Mouse (Mus musculus) thymus, adult 18-20 months (tissue): ENCODE results near the gene Bspry.

ENCODE experiments used
- DNase-seq, 2 experiments: peaks; one replicate each; pipeline ENCODE4 v3.0.0; 2022; ENCODE audit warnings: mixed read lengths in 2 of 2

The Bspry gene

DNA sequence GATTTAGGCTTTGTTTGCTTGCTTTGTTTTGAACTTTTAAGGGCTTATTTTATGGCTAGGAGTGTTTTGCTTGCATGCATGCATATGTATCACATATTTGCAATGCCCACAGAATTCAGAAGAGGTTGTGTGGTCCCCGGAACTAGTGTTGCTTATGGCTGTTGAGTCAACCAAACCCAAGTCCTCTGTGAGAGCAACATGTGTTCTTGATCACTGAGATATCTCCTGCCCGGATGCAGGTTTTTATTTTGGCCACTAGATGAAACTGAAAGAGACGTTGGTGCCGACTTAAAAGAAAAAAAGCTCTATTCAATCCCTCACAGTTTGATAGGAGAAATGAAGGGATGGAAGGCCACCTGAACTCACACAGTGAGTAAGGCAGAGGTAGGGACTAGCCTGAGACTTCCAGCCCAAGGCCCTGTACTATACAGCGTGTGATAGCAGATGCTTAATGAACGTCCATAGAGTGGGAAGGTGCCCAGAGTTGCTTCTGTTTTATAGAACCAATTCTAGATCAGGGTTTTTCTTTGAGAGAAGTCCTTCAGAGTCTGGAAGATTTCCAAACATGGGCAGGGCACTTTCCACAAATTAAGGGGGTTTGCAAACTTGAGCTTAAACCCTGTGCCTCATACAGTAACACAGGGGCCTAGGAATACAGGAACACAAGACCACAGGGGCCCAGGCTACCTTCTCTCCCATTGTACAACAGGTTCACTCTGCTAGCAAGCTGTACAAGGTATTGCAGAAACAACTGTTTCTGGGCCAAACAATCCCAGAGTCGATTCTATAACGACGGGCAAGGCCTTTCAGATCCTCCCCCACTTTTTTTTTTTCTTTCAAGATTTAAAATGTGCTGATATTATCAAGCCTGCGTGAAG, 37.9 kb downstream of the Bspry start:
- DNase-seq: no peak

DNA sequence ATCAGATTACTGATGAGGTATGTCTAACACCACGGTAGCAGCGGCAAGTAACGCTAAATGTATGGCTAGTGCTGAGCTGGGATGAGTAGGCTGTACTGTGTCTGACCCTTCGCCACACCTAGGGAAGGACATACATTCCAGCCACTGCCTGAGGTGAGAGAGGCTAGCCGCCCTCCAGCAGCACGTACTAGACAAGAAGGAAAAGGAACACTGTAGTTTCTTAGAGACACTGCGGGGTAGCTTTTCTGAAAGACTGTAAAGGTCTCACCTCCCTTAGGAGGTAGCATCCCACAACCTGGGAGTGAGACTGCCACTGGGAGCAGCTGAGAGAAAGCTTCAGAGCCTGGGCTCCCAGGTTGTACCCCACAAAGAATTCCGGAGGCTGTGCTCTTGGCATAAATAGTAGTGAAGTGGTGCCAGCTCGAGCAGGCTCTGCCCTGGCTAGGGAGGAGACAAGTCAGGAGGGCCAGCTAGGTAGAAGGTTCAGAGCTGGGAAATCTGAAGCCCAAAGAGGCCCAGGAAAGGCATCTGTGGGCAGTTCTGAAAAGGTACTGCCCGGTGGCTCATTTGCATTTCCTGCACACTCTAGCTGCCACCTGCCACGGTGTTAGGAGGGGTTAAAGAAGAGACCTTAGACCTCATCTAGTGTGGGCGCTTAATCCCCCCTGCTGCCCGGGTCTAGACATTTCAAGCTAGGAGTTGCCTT, 38.7 kb downstream of the Bspry start:
- peak in 1 of 2 experiments; percentile 24 for DNase-seq

DNA sequence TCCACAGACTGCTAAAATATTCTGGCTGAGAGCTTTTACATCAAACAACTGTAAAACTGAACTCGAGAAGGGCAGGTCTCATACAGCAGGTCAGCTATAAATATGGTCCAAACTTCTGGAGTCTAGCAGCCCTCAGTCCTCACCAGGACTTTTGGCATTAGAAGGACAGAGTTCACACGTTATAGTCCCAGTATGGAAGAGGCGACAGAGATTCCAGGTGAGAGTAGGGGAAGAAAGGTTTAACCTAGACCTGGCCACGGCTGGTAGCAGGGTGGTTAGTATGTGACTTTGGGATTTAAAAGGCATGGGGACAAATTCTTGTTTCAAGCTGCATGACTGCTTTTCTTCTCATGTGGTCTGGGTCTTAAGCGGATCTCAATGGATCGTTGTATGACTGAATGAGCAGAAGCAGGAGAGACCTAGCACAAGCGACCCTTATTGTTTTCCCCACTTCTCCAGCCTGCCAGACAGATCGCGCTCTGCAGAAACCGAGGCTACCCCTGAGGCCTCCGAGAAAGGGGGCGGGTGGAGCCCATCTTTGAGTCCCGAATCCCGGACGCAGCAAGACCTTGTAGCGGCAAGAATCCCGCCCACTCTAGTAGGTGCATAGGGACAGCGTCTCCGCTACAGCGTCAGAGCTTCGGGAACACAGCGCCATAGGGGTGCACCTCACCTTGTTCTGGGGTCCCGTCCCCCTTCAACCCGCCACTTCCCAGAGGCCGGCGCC, 39.4 kb downstream of the Bspry start:
- no peak for DNase-seq

DNA sequence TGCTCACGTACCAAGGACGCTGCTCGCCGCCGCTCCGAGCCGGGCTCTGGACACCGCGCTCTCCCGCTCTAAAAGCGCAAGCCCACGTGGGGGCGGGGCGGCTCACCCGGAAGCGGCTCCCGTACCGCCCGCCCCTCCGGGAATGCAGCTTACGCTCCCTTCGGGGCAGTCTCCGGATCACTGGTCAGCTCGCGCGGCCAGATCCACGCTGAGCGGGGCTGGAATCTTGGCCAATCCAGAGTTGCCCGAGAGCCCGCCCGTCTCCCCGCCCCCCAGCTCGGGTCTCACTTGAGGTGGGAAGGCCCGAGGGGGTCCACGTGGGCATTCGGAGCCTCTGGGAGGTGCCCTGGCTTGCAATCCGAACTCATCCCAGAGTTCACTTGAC, 40.0 kb downstream of the Bspry start, which contains the start of gene Alad:
TSS of gene Alad (minus strand) at position 70 of the 385 bp plus-strand sequence.
- DNase-seq: peak; percentile 68 to 69

DNA sequence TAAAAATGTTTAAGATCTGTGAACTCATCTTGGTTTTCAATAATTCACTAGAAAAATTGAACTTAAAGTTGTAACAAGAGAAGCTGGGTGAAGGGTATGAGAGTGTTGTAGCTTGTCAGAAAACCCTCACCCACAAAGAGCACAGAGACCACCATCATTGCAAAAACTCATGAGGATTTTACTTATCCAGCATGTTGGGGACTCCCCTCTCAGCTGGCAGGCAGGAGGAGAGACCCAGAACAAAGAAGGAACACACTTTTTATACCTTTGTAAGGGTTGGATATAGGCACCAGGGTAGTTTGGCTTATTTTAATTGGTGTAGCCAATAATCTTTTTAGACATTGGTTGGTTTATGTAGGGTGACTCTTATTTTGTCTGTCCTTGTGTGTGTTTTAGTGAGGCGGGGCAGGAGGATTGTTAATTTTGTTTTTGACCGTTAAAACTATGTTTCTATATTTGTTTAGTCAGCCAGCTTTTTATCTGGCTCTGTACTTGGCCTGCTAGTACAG, 41.1 kb downstream of the Bspry start:
- no peak for DNase-seq

DNA sequence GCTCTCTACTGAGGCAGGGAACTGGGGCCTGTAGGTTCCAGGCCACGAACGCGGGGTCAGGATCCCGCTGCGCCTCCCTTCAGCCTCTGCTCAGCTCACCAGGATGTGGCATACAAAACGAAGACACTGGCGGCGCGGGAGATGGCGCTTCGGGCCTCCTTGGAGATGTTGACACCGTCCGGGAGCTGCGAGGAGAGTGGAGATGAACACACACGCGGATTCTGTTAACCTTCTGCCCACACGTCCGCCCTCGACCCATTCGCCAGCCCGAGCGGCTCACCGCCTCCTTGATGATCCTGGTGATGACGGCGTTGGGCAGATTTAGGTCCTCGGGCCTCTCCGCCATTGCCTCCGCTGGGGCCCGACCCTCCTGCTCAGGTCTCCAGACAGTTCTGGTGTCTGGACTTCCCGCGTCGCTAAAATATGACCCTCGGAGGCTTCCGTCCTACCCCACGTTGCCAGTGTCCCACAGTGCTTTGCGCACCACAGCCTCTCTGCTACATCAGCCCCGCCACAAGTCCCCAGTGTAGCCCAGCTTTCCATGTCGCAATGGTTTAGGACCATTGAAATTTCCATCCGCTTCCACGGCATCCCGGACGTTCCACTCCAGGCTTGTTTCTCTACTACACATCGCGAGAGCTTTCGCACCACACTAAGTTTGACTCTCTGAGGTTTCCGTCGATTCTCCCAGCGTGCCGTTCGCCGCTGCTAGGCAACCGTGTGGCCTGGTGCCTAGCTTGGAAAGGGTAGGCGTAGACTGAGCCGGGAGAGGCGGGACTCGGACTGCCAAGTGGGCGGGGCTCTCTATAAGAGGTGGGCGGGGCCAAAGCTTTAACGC, 45.0 kb downstream of the Bspry start, which contains the start of the genes Pole3 and 4933430I17Rik:
TSS of gene Pole3 (minus strand) at position 418 of the 838 bp plus-strand sequence.
TSS of gene 4933430I17Rik (plus strand) at position 719 of the 838 bp plus-strand sequence.
- DNase-seq: peak; percentile 89 to 94

DNA sequence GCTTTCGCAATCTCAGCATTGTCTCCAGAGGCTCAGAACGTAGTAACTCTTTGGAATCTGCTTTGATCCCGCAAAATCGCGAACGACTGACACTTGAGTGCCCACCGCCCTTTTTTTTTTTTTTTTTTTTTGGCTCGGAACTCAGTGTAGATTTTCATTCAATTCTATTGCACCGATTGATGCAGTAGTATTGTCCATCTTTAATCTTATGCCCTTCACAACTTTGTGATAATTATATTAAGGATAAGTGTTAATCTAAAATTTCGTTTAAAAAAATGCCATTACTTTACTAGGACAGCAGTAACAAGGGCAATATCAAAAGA, 45.6 kb downstream of the Bspry start:
- DNase-seq: no peak

DNA sequence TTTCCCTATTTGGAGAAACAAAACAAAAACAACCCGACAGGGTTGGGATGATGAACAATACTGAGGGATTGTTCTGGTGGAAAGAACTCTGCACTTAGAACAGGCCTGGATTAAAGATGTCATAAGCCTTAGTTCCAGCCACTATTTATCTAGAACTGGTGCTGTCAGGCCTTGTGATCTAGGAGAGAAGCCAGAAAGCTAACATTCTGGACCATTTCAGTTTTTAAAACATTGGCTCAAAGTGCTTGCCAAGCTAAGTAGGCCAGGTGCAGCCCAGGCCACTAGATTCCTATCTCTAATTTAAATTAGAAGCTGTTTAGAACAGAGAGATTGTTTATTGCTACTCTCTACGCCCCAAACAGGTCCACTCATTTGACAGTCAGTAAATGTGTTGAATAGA, 46.4 kb downstream of the Bspry start:
- no peak for DNase-seq

DNA sequence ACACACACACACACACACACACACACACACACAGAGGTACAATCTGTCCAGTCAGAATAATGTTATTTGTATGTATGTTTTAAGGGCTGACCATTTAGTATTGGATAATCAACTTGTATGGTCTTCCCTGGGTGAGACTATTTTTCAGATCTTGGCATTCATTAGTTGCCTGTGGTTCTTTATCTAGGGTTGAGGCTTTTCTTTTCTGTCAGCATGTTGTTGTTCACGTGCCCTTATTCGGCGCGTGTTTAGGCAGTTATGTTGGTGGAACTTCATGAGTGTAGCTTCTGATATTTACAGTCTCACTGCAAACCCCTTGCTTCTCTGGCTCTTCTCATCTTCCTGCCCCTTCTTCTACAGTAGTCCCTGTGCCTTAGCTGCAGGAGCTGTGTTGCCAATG, 47.8 kb downstream of the Bspry start:
- DNase-seq: no peak

DNA sequence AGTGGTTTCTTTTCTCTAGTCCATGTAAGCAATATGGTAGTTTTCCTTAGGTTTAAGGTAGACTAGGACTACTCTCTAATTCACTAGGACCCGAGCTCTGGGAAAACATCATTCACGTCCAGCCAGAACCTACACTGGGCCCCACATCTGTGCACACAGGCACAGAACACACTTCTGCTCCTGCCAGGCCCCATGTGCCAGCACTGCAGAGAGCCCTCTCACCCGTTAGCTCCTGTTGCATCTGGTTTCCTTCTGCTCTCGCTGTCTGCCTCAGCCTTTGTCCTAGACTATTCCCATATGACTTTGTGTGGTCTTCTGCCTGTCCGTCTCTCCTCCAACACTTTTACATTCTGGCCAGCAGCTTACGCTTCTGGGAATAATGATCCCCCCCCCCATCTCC, 53.9 kb downstream of the Bspry start:
- DNase-seq: no peak

DNA sequence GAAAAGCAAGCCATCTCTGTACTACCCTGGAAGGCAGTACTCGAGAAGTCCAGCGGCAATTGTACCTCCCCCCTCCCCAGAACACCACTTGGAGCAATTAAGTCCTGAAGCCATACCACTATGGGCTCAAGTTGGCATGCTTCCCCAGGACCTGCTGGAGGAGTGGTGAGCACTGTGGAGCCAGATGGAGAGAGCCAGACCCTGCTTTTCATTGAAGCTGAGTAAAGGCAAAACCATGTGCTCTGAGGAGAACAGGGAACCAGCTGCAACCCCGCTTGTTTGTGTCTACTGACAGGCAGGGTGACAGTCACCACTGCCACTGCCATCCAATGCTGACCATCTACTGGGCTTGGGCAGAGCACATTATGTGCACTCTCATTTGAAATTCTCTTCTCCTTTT, 61.9 kb downstream of the Bspry start:
- DNase-seq: no peak

DNA sequence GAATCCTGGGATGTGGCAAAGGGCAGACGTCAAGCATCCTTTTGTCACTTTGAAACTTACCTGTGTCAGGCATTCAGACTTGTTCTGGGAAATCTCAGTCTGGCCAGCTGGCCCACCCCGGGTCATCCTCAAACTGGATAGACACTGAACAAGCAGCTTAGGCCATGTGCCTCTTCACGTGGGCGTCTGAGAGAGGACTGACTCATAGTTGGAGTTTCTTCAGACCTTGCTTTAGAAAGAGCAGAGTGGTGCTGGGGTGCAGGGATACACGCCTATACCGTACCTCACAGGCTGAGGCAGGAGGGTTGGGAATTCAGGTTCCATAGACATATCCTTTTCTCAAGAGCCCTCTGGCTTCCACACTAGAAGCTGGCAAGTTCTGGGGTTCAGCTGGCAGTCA, 63.9 kb downstream of the Bspry start:
- DNase-seq: no peak

DNA sequence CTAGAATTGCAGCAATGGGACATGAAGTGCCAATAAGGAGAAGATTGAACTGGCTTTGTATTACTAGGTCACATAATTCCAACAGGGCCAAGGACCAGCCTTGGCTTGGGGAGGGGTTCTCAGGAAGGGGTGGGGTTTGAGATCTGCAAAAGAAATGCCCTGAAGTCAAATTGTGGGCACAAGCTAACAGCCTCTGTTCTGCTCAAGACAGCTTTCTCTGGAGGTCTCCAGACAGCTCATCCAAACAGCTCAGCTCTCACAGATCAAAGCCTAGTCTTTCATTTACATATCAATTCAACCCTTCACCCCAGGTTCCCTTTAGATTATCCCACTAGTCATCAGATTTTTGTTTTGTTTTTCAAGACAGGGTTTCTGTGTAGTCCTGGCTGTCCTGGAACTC, 64.9 kb downstream of the Bspry start:
- DNase-seq: no peak
